In the genomic region with DNA sequence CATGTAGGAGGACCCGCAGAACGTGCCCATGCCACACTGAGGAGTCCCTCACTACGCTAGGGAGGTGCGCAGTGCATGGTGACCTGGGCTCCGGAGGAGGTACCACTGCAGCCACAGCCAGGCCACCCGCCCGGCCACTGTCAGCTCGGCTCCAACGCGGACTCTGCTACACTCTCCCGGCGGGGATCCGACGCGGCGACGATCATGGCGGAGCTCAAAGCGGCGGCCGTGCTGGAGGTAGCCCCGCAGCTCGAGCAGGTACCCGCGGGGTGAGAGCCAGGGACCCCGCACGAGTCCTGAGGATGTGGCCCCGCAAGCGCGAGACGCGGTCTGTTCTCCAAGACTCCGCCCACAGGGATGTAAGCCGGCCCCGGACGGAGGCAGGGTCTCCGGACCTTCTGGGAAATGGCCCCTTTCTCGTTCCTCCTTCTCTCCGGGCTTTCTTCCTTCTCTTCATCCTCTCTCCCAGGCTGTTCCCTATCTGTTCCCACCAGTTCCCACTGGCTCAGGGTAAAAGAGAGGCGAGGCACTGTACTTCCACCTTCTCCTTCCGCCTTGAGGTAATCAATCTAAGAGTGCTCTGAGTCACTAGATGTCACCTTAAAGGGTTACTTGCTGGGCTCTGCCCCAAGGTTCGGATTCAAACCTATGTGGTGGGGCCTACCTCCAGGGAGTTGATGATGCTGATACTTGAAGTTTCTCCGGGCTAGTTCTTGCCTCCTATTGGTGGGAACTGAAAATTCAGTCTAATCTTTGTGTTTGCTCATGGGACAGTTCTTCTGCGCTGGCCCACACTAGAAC, we compare ENCODE assay signal across 8 mouse cellular contexts. TPM values are rescaled to one million over a fixed set of nuclear protein-coding genes. Genes with fewer than 3 reads are reported as not detected.
A peak's percentile ranks its signal among the peaks of the same experiment; 100 is the strongest.
DNase-seq lines count a peak whose midpoint lies in the region; ATAC-seq lines count a peak whose summit lies in the region.

No protein-coding gene starts in this region.

- H3K4me1 ChIP-seq in embryonic facial prominence, embryonic 10.5 days: peaks cover 30% of the 10 kb centered on the region
- H3K4me1 ChIP-seq in hindbrain, embryonic 14.5 days (replicated peaks; ENCODE audit: control insufficient read depth, insufficient read depth, low read length): 0 out of 2 replicates have a peak, but pooled peaks cover 3% of the 10 kb centered on the region
- H3K4me1 ChIP-seq in midbrain, embryonic 10.5 days: peaks cover 21% of the 10 kb centered on the region

- 2% methylated on average over 44 of the region's 44 CpGs for WGBS in embryonic facial prominence, embryonic 10.5 days
- WGBS in hindbrain, embryonic 14.5 days: 2% methylated on average over 39 of the region's 44 CpGs
- 3% methylated on average over 44 of the region's 44 CpGs for WGBS in midbrain, embryonic 10.5 days

- H3K27ac ChIP-seq in embryonic facial prominence, embryonic 10.5 days (replicated peaks): peak overlapping the region; percentile 85
- H3K27ac ChIP-seq in hindbrain, embryonic 14.5 days: no peak overlapping the region
- H3K27ac ChIP-seq in midbrain, embryonic 10.5 days (replicated peaks): peak overlapping the region; percentile 80

- peak overlapping the region; percentile 78 for H3K4me2 ChIP-seq in hindbrain, embryonic 14.5 days (replicated peaks)

- peak overlapping the region; percentile 61 for H3K9ac ChIP-seq in hindbrain, embryonic 14.5 days

- H3K9me3 ChIP-seq in embryonic facial prominence, embryonic 10.5 days: peaks cover 4% of the 10 kb centered on the region; the same call in 1 of the 2 replicates
- H3K9me3 ChIP-seq in hindbrain, embryonic 14.5 days (ENCODE audit: control insufficient read depth, low read length): no peaks in the 10 kb centered on the region
- 0 out of 2 replicates have a peak, but pooled peaks cover 5% of the 10 kb centered on the region for H3K9me3 ChIP-seq in midbrain, embryonic 10.5 days (replicated peaks)

- H3K4me3 ChIP-seq in embryonic facial prominence, embryonic 10.5 days: peak overlapping the region; percentile 73
- peak overlapping the region; percentile 52 for H3K4me3 ChIP-seq in hindbrain, embryonic 14.5 days (replicated peaks; ENCODE audit: low read length)
- H3K4me3 ChIP-seq in midbrain, embryonic 10.5 days: peak overlapping the region; percentile 72

- peak; percentile 42 for DNase-seq in kidney, postnatal 10 days
- DNase-seq in kidney, postnatal 25 days: no peak
- DNase-seq in NIH3T3 (ENCODE audit: low read depth) (peak; percentile 73), MN1 (ENCODE audit: low spot score) (no peak)
- DNase-seq in embryonic facial prominence, embryonic 10.5 days (ENCODE audit: low spot score): peak; percentile 70
- DNase-seq in hindbrain, embryonic 14.5 days (ENCODE audit: low spot score): peak; percentile 55
- DNase-seq in midbrain, embryonic 10.5 days (ENCODE audit: low spot score): peak; percentile 67
- DNase-seq in frontal cortex, postnatal 14 days (ENCODE audit: low spot score in 2 of 2): no peak

- peaks cover 31% of the 10 kb centered on the region for H3K27me3 ChIP-seq in embryonic facial prominence, embryonic 10.5 days (replicated peaks; ENCODE audit: low read depth, poor library complexity, severe bottlenecking)
- peaks cover 5% of the 10 kb centered on the region; the same call in 1 of the 2 replicates for H3K27me3 ChIP-seq in hindbrain, embryonic 14.5 days (ENCODE audit: control insufficient read depth, insufficient read depth, low read length)
- peaks cover 35% of the 10 kb centered on the region for H3K27me3 ChIP-seq in midbrain, embryonic 10.5 days (ENCODE audit: low read depth, poor library complexity, severe bottlenecking)

- peak; percentile 74 for ATAC-seq in hindbrain, embryonic 14.5 days (ENCODE audit: low FRiP score)

- peaks cover 6% of the 10 kb centered on the region; the same call in 1 of the 2 replicates for H3K36me3 ChIP-seq in embryonic facial prominence, embryonic 10.5 days (replicated peaks)
- H3K36me3 ChIP-seq in hindbrain, embryonic 14.5 days (replicated peaks; ENCODE audit: control insufficient read depth, insufficient read depth): no peaks in the 10 kb centered on the region
- H3K36me3 ChIP-seq in midbrain, embryonic 10.5 days: no peaks in the 10 kb centered on the region

RNA-seq across cellular contexts. Expression of a gene that starts 23.7 kb away (rescaled TPM):
- polyA plus RNA-seq in embryonic facial prominence, embryonic 10.5 days (2016; fragmentation: Nextera tagmentation; extraction: Ambion mirVana): 153 and 166 TPM in 2 replicates
- 54.8 and 76.0 TPM in 2 replicates for polyA plus RNA-seq in hindbrain, embryonic 14.5 days (2014; fragmentation: Nextera tagmentation; extraction: Ambion mirVana)
- 129 and 187 TPM in 2 replicates for polyA plus RNA-seq in midbrain, embryonic 10.5 days (2016; fragmentation: Nextera tagmentation; extraction: Ambion mirVana)

RNA-seq across cellular contexts. Expression of a gene that starts 51.7 kb away (rescaled TPM):
- 1.1 and 2.0 TPM in 2 replicates for polyA plus RNA-seq in embryonic facial prominence, embryonic 10.5 days (2016; fragmentation: Nextera tagmentation; extraction: Ambion mirVana)
- polyA plus RNA-seq in hindbrain, embryonic 14.5 days (2014; fragmentation: Nextera tagmentation; extraction: Ambion mirVana): 1.1 and 1.2 TPM in 2 replicates
- polyA plus RNA-seq in midbrain, embryonic 10.5 days (2016; fragmentation: Nextera tagmentation; extraction: Ambion mirVana): 1.1 and 1.6 TPM in 2 replicates

Comparison
In these comparisons a context has a peak if more than half of its experiments do, and no peak if none do; other contexts are left out.
1. DNase-seq: peak in kidney, postnatal 10 days (single experiment), NIH3T3 (single experiment), embryonic facial prominence, embryonic 10.5 days (single experiment), hindbrain, embryonic 14.5 days (single experiment) and midbrain, embryonic 10.5 days (single experiment); none in kidney, postnatal 25 days (0 of 2), MN1 (single experiment) and frontal cortex, postnatal 14 days (0 of 2).
2. Peak in every context shown above with its lines, with median percentiles within 50 percentile points of each other: H3K4me3 ChIP-seq.